In genomic region chr9:109685299-109685698, GRCm38 (mm10) we compare ENCODE assay signal across 10 mouse cellular contexts. TPM values are rescaled to one million over a fixed set of nuclear protein-coding genes. Genes with fewer than 3 reads are reported as not detected.
DNase-seq lines count a peak whose midpoint lies in the region; ATAC-seq and TF ChIP-seq lines count a peak whose summit lies in the region.
"Had no signal": no experiment of that assay in that cellular context is flagged by ENCODE, and none has a peak within 500 bp of the region (broad histone marks: within the 10 kb centered on the region; RNA-seq: fewer than 3 reads in every experiment).

No protein-coding gene starts in this region.

- peak; percentile 13 to 47 for DNase-seq in heart, adult 2 months
- DNase-seq in A20 (ENCODE audit: low read depth, low spot score) = peak; percentile 33
- peak; percentile 46 to 87 for DNase-seq in adrenal gland, adult (ENCODE audit: inconsistent age in 2 of 2, low spot score in 1 of 2)
- peak; percentile 45 for DNase-seq in embryo, embryonic 10.5 days (ENCODE audit: low spot score)
- DNase-seq in kidney, postnatal 25 days = peak; percentile 56 to 80
- peak; percentile 56 for DNase-seq in lung, postnatal 14 days
- DNase-seq in urinary bladder, postnatal 14 days (ENCODE audit: low spot score) = peak; percentile 54

- intact Hi-C loops in heart, adult 2 months (cut with DNase I) = loop anchor here (10.0 kb wide), 1 partner anchor 150 kb away; the partner anchor contains the start of gene Nme6

- no peak for ATAC-seq in heart, embryonic 11.5 days (replicated peaks; ENCODE audit: insufficient number of reproducible peaks, low FRiP score, low TSS enrichment)

- no peaks in the 10 kb centered on the region for H3K27me3 ChIP-seq in heart, adult 2 months (ENCODE audit: control insufficient read depth, insufficient read depth, low read length)
- H3K27me3 ChIP-seq in heart, embryonic 11.5 days (ENCODE audit: control insufficient read depth, insufficient read depth, low read length) = no peaks in the 10 kb centered on the region

- no peaks in the 10 kb centered on the region for H3K79me2 ChIP-seq in heart, adult 2 months (replicated peaks; ENCODE audit: control insufficient read depth, insufficient read depth, low read length)

- TF ChIP-seq EP300 in heart, adult 2 months (IDR thresholded peaks at IDR 0.05; ENCODE audit: insufficient read depth, low read depth, low read length) = no peak

- H3K36me3 ChIP-seq in heart, adult 2 months (ENCODE audit: control insufficient read depth, insufficient read depth, low read length) = no peaks in the 10 kb centered on the region
- no peaks in the 10 kb centered on the region for H3K36me3 ChIP-seq in heart, embryonic 11.5 days (ENCODE audit: control insufficient read depth, insufficient read depth, low read length)

- no peaks in the 10 kb centered on the region for H3K4me1 ChIP-seq in heart, adult 2 months (ENCODE audit: control insufficient read depth, insufficient read depth, low read length)
- H3K4me1 ChIP-seq in heart, embryonic 11.5 days (ENCODE audit: control insufficient read depth, insufficient read depth, low read length) = no peaks in the 10 kb centered on the region

- H3K27ac ChIP-seq in heart, adult 2 months = no peak overlapping the region
- H3K27ac ChIP-seq in heart, embryonic 11.5 days (ENCODE audit: low read depth, low read length) = no peak overlapping the region

- WGBS in heart, adult 2 months = 6% methylated on average over 1 of the region's 1 CpGs
- 11% methylated on average over 1 of the region's 1 CpGs for WGBS in heart, embryonic 11.5 days (ENCODE audit: insufficient replicate concordance)

- H3K4me2 ChIP-seq in heart, embryonic 11.5 days = no peak overlapping the region

- H3K4me3 ChIP-seq in heart, adult 2 months = no peak overlapping the region
- H3K4me3 ChIP-seq in heart, embryonic 11.5 days (ENCODE audit: low read depth, low read length) = no peak overlapping the region

- no peaks in the 10 kb centered on the region for H3K9me3 ChIP-seq in heart, embryonic 11.5 days (replicated peaks; ENCODE audit: control insufficient read depth, low read length)

- H3K9ac ChIP-seq in heart, adult 2 months (ENCODE audit: low read depth, low read length) = no peak overlapping the region
- H3K9ac ChIP-seq in heart, embryonic 11.5 days (ENCODE audit: low read depth, low read length) = no peak overlapping the region

- TF ChIP-seq CTCF in heart, adult 2 months (IDR thresholded peaks at IDR 0.05) = peak; percentile 79

- no peak for TF ChIP-seq POLR2A in heart, adult 2 months (IDR thresholded peaks at IDR 0.05; ENCODE audit: insufficient read depth, low read depth, low read length)

RNA-seq across cellular contexts. Expression of gene Fbxw18, which starts 17.2 kb away (rescaled TPM):
- total RNA-seq in heart, adult 2 months (2021) = not detected
- polyA plus RNA-seq in heart, adult 2 months (2012; rRNA removed) = not detected in 2 replicates
- polyA plus RNA-seq in heart, embryonic 11.5 days (2014; fragmentation: Nextera tagmentation; extraction: Ambion mirVana) = not detected in 2 replicates
- total RNA-seq: layer of hippocampus, adult 8-10 months had no signal
- polyA plus RNA-seq: neural tube, embryonic 14.5 days had no signal

RNA-seq across cellular contexts. Expression of gene Fbxw25, which starts 20.8 kb away (rescaled TPM):
- total RNA-seq in heart, adult 2 months (2021) = not detected
- polyA plus RNA-seq in heart, adult 2 months (2012; rRNA removed) = not detected in 2 replicates
- polyA plus RNA-seq in heart, embryonic 11.5 days (2014; fragmentation: Nextera tagmentation; extraction: Ambion mirVana) = not detected in 2 replicates
- total RNA-seq: layer of hippocampus, adult 8-10 months had no signal
- polyA plus RNA-seq: neural tube, embryonic 14.5 days had no signal

RNA-seq across cellular contexts. Expression of gene Fbxw24, which starts 59.4 kb away (rescaled TPM):
- total RNA-seq in heart, adult 2 months (2021) = not detected
- not detected in 2 replicates for polyA plus RNA-seq in heart, adult 2 months (2012; rRNA removed)
- polyA plus RNA-seq in heart, embryonic 11.5 days (2014; fragmentation: Nextera tagmentation; extraction: Ambion mirVana) = not detected in 2 replicates
- total RNA-seq: layer of hippocampus, adult 8-10 months had no signal
- polyA plus RNA-seq: neural tube, embryonic 14.5 days had no signal
